Mouse (Mus musculus) cortical plate, adult 2 months (tissue): ENCODE measurements around the gene Gpm6b. TPM values are rescaled to one million over a fixed set of nuclear protein-coding genes. Genes with fewer than 3 reads are reported as not detected.

Source experiments
- H3K27ac ChIP-seq: fragments of 200-500 bp; 2 replicates; pipeline ENCODE4 v1.5.1; 2012; ENCODE audit warnings: low read length, control low read depth, inconsistent platforms; ENCODE audit not compliant: insufficient read depth
- H3K4me1 ChIP-seq: fragments of 200-500 bp; 2 replicates; pipeline ENCODE4 v1.6.1; 2011; ENCODE audit warnings: low read length; ENCODE audit not compliant: control insufficient read depth, insufficient read depth
- H3K4me3 ChIP-seq: fragments of 200-500 bp; 2 replicates; pipeline ENCODE4 v1.5.1; 2011; ENCODE audit warnings: mild to moderate bottlenecking, low read length, control low read depth; ENCODE audit not compliant: insufficient read depth
- CTCF ChIP-seq: fragments of 200-500 bp; IDR thresholded peaks from 2 replicates; pipeline ENCODE4 v1.5.1; 2011; ENCODE audit warnings: mild to moderate bottlenecking, control low read depth, low read length; ENCODE audit not compliant: insufficient read depth; ENCODE audit errors: extremely low read depth
- POLR2A ChIP-seq: fragments of 200-500 bp; IDR thresholded peaks from 2 replicates; pipeline ENCODE4 v1.6.1; 2011; ENCODE audit warnings: mild to moderate bottlenecking, low read length, control low read depth; ENCODE audit not compliant: insufficient read depth; ENCODE audit errors: extremely low read depth
- polyA plus RNA-seq: library from polyadenylated mRNA; depleted of rRNA; stranded (reverse); fragments of >200 nt; gene quantifications from 2 replicates; pipeline ENCODE4 v1.2.3, GENCODE M21; 2012; rRNA removed

Gpm6b gene
- polyA plus RNA-seq, 1 experiment, result 616 TPM

- Histone ChIP-seq H3K27ac (no peak overlapping the region), H3K4me3 (no peak overlapping the region), H3K4me1 (peaks cover 2% of the 10 kb centered on the region; the same call in 1 of the 2 replicates)
- TF ChIP-seq POLR2A (no peak), CTCF (no peak)
Observed at GRCm38 (mm10) chrX:166376681-166377328, 138.1 kb downstream of the Gpm6b start.

- no peak for TF ChIP-seq CTCF
- no peak for TF ChIP-seq POLR2A
- Histone ChIP-seq H3K4me3 (no peak overlapping the region), H3K4me1 (peaks cover 2% of the 10 kb centered on the region; the same call in 1 of the 2 replicates), H3K27ac (no peak overlapping the region)
Observed at GRCm38 (mm10) chrX:166378652-166379051, 139.9 kb downstream of the Gpm6b start.

DNA sequence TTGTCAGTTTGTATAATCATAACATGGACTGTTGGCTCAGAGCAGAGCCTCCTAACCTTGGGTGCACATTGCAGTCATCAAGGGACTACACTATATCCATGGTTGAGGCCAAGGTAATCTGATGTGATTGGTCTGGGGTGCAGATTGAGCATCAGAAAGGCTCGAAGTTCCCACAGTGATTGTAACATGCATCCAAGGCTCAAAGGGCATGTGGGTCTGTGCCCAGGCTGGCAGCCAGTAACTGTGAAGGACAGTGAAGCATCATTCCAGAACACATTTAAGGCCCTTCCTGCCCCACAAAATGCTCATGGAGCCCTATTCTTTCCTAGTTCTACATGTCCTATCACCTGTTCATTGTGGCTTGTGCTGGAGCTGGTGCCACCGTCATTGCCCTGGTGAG is 144.9 kb downstream of the Gpm6b start:
- Histone ChIP-seq H3K4me3 (no peak overlapping the region), H3K4me1 (no peaks in the 10 kb centered on the region), H3K27ac (no peak overlapping the region)
- TF ChIP-seq POLR2A, result no peak
- TF ChIP-seq CTCF, result no peak

DNA sequence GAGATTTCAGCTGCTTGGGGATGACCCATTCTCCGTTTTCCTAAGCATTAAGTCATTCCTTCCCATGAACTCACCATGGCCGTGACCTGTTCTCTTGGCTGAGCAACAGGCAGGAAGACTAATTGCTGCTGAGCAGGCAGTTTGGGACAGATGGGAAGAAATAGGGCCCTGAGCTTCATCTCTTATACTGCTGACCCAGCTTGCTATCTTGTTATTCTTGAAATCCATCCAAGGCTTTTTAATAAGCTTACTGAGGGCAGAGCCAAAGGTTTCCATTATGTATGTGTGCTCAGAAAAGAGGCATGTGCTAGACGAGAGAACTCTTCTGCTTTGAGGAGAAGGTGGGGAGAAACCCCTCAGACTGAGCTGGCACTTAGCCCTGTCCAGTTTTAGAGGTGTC is 146.2 kb downstream of the Gpm6b start:
- Histone ChIP-seq H3K27ac (no peak overlapping the region), H3K4me3 (no peak overlapping the region), H3K4me1 (no peaks in the 10 kb centered on the region)
- TF ChIP-seq CTCF (no peak), POLR2A (no peak)

GRCm38 (mm10) chrX:166386656-166387055 is 147.9 kb downstream of the Gpm6b start:
- Histone ChIP-seq H3K4me1 (no peaks in the 10 kb centered on the region), H3K27ac (no peak overlapping the region), H3K4me3 (no peak overlapping the region)
- TF ChIP-seq POLR2A (no peak), CTCF (no peak)

DNA sequence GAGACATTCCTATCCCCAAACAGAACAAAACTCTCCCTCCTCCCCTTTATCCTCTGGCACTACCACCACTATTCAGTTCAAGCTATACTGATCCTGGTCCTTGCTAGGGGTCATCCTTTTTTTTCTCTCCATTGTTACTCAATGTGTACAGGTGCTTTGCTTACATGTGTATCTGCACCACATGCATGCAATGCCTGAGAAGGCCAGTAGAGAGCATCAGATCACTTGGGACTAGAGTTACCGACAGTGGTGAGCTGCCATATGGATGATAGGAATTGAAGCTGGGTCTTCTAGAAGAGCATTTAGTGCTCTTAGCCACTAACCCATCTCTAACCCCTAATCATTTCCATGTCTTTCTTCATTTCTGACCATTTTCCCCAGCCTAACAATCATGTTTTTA is 155.0 kb downstream of the Gpm6b start:
- Histone ChIP-seq H3K4me1 (no peaks in the 10 kb centered on the region), H3K27ac (no peak overlapping the region), H3K4me3 (no peak overlapping the region)
- no peak for TF ChIP-seq CTCF
- no peak for TF ChIP-seq POLR2A

GRCm38 (mm10) chrX:166407865-166408264 is 169.2 kb downstream of the Gpm6b start:
- TF ChIP-seq CTCF, result no peak
- TF ChIP-seq POLR2A, result no peak
- H3K4me1 ChIP-seq, result no peaks in the 10 kb centered on the region
- H3K27ac ChIP-seq, result no peak overlapping the region
- H3K4me3 ChIP-seq, result no peak overlapping the region

DNA sequence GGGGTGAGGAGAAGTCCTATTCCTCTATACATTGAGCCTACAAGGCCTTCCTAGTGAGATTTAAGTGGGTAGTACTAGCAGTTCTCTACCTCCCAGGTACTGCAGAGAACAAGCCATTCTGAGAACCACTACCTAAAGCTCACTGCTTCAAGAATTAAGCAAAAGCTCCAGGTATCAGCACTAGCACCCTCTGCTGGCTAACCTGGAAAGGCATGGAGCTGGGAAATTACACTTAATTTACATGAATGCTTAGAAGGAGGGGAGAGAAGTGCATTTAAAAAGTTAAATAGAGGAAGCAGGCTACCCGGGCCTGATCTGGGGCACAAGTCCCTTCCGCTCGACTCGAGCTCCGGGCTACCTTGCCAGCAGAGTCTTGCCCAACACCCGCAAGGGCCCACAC is 177.5 kb downstream of the Gpm6b start:
- H3K27ac ChIP-seq, result no peak overlapping the region
- TF ChIP-seq POLR2A (no peak), CTCF (peak; percentile 52)
- H3K4me3 ChIP-seq, result no peak overlapping the region
- H3K4me1 ChIP-seq, result no peaks in the 10 kb centered on the region

- TF ChIP-seq CTCF, result no peak
- no peak for TF ChIP-seq POLR2A
- no peak overlapping the region for H3K27ac ChIP-seq
- no peak overlapping the region for H3K4me3 ChIP-seq
- no peaks in the 10 kb centered on the region; the same call in 1 of the 2 replicates for H3K4me1 ChIP-seq
Observed at GRCm38 (mm10) chrX:166434812-166435211, 196.1 kb downstream of the Gpm6b start.

Other genes starting within 250 kb of the Gpm6b start
- gene Gemin8, start 68.5 kb upstream of the Gpm6b start, polyA plus RNA-seq, result 16.5 and 17.8 TPM in 2 replicates
- 52.6 and 53.7 TPM in 2 replicates for gene Trappc2, start 201.7 kb downstream of the Gpm6b start, polyA plus RNA-seq
- gene Ofd1, start 201.8 kb downstream of the Gpm6b start, polyA plus RNA-seq, result 4.5 and 5.2 TPM in 2 replicates
- 33.4 and 34.2 TPM in 2 replicates for gene Rab9, start 241.0 kb downstream of the Gpm6b start, polyA plus RNA-seq